Mouse (Mus musculus) monocyte, adult 2 months (primary cell): ENCODE data around the gene Gm5105.

Experiments
- DNase-seq, 2 experiments: peaks; one replicate each; pipeline ENCODE4 v3.0.0; 2022; ENCODE audit warnings: low spot score in 2 of 2, low read depth in 1 of 2

Gm5105 gene

DNA sequence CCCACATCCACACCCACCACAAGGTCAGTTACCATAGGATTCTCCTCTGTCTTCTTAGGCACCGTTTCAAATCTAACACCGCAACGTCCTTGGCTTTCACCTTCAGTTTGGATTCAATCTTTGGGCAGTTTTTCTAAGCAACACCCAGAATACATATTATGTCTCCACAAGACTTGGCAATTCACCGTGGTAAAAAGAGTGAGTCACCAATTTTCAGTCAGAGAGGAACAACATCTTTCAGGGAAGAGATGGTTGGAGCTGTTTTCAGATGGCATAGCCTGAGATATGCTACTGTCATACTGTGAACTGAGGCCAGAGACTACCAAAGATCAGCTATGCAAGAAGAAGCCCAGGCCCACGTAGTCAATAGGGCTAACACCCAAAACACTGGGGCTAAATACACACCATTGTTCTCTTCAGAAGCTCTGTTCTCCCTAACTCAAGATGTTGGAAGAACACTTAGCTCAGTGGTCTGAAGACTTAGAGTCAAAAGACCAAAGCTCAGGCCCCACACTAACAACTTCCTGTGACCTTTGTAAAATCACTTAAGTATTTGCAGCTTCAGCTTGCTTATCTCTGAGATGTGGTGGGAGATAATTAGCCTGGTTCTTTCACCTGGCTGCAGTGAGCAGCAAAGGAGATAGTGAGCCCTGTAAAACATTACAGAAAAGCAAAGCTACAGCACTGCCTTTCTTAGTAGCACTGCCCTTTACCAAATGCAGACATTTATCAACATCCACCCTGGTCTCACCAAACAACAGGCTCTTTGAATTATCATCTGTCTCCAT is 39.4 kb downstream of the Gm5105 start:
- no peak for DNase-seq

DNA sequence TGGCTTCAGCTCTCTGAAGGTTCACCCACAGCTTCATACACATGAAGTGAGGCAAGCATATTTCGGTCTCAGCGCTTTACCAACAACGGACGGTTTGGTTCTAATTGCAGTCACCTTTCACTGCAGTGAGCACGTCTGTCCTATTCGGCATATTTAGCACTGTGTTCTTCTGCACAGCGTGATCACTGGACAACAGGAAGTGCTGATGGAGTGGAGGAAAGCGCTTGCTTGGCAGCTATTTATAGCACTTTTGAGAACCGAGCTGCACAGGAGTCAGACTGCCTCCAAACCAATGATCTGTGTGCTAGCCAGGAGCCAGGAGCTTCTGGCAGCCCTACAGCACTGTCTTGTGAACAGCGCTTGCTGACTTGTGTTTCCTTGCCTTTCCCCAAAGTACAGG is 40.9 kb downstream of the Gm5105 start:
- no peak for DNase-seq

DNA sequence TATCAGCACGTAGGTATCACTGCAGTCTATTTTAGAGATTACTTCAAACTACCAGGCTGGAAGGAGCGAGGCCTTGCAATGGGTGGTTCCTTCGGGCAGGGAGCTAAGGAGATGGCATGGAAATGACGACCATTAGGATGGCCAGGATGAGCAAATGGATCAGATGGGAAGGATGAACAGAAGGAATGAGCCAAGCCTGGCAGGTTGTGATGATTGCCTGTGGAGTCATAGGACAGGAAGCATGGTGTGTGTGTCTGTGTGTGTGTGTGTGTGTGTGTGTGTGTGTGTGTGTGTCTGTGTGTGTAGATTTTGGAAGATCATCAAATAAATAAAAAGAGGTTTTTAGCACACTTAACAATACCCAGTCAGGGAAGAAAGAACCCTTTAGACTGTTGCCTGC is 44.5 kb downstream of the Gm5105 start:
- DNase-seq = no peak

DNA sequence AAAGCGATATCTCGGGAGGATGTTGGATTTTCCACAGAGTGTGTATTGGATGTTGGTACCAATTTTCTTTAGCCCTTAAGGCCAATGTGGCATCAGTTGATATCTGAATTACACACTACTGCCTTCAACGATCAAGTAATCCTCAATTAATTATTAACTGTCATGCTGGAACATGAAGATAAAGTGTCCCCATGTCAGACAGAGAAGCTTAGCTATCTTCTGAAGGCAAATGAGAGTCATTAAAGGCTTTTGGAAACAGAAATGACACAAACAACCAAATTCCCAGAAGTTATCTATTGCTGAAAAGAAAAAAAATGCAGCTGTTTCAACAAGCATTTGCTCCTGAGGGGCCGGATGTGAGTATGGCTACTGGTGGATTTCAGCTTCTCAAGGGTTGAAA is 45.2 kb downstream of the Gm5105 start:
- DNase-seq = no peak

DNA sequence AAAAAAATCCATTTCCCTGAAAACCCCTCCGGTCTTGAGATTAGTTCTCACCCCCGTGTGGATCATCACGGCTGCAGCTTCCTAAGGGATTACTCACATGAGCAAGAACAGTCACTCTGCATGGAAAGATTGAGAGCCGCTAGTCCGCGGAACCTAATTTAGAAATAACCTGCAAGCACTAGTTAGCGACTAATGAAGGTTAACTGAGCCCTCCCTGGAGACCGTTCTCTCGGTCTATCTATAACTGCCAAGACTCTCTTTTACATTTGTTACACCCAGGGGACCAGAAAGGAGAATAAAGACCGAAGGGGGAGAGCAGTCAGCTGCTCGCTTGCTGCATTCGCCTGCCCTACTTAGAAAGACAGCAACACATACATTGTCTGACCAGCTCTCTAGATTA is 50.4 kb downstream of the Gm5105 start:
- DNase-seq = no peak

DNA sequence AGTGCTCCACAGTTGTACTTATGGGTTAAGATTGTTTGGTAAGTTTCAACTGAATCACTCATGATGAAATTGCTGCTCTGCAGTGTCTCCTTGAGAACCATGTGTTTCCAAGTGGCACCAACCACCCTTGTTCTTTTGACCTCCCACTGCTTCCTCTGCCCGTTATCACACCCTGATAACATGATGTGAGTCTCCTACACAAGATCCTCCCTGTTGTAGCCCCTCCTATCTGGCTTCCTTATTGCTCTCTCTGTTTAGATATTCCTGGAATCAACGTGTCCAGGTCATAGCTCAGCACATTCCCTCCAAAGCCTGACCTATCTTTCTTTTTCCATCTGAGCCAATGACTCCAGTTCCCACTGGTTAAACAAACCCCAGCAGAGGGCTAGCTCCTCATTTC is 52.5 kb downstream of the Gm5105 start:
- DNase-seq = no peak

DNA sequence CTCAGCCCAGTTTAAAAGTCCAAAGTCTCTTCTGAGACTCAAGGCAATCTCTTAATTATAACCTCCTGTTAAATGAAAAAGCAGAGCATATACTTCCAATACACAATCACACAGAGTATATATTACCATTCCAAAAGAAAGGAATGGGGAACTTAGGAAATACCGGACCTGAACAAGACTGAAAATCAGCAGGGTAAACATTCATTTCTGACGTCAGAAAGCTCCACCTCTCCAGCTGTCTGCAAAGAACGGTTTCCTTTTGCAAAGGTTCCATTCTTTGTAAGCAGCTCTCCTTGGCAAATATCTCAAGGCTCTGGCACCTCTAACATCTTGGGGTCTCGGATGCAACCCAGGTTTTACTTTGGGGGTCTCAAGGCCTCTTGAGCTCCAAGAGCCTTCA is 54.8 kb downstream of the Gm5105 start:
- no peak for DNase-seq

DNA sequence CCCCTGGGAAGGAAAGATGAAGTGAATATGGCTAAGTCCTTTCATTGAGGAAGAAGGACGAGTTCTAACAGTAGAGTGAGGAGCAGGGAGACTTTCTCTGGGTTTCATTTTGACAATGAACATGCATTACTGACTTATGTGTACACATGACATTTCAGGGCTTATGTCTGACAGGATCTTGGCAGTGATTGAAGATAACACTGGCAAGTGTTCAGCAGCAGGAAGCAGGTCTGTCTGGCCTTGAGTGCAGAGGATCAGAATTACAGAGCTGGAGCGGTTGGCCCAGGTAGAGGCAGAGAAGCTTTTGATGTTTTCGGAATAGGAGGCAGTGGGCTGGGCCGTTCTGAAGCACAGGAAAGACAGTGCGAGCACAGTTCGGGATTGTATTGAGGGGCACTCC is 59.0 kb downstream of the Gm5105 start:
- no peak for DNase-seq

DNA sequence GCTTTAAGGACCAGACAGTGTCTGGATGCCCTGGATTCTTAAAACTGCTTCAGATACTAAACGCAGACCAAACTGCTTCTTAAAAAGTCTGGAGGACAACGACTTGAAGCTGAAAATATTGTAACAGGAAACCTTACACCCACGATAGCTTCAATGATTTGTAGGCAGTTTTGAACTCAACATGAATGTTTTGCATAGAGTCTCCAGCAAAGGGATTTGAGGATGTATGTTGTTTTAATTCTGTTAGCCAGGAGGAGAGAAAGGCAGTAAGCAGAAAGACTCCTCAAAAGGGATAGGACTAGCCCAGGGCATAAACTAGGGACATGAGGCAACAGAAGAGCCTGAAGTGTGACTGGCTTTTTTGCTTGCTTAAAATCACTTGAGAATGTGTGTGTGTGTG is 60.3 kb downstream of the Gm5105 start:
- DNase-seq = no peak

DNA sequence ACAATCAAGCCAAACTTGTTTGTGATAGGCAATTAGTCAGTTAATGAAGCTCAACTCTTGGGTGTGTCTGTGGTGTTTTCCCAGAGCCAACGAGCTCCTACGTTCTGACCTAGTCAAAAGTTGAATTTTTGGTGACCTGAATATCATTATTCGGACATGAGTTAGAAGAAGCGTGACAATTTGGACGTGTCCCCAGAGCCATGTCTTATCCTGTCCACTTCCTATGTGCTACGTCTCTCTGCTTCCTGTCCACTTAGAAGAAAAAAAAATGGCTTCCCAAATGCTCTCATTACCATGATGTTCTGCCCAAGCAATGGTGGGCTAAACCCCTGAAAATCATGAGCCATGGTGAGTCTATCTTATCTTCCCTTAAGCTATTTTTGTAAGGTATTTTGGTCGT is 63.9 kb downstream of the Gm5105 start:
- DNase-seq = no peak

DNA sequence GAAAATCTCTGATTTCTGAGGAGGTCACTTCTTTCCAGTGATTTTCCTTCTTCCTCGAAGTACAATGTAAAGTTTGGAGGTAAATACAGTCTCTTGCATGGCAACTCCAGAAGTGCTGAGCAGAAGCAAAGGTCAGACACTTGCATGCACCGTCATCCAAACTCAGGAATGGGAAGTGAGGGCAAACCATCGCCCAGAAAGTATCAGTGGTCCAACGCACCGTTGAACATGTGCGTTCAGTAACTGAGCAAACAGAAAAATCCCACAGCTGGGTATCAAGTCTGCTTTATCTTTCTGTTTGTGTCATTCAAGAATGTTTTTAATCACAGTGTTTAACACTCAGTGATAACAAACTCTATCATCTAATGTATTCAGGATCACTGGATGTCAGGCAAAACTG is 64.6 kb downstream of the Gm5105 start:
- DNase-seq = no peak

DNA sequence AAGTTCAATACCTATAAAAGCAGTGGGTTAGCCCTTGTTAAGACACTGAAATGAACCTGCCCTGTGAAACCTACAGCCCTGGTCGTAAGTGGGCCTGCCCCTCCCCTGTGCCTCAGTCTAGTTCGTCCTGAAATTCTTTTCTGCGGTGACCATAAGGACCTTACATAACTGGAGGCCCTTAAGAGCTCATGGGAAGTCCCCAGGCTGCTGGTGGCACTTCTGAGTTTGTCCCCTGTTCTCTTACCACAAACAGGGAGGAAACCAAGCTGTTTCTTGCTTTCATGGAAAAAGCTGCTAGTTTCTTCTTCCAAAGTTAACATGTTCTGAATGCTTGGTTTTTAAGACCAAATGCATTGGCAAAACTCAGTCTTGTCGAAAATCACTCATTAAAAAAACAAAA is 65.3 kb downstream of the Gm5105 start:
- DNase-seq = no peak

DNA sequence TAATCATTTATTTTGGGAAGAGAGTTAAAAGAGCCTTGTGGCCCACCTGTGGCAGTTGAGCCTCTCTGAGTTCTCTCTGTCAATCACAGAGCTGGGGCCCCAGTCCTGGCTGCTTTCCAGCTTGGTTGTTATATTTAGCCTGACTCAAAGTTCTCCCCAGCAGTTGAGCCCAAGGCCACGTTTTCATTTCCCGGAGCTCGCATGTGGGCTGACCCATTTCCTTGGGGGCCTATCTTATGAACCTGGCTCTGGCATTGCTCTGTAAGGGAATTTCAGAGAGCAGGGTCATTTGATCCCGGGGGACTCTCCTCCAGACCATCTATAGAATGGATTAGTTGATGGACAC is 66.5 kb downstream of the Gm5105 start:
- DNase-seq = no peak

DNA sequence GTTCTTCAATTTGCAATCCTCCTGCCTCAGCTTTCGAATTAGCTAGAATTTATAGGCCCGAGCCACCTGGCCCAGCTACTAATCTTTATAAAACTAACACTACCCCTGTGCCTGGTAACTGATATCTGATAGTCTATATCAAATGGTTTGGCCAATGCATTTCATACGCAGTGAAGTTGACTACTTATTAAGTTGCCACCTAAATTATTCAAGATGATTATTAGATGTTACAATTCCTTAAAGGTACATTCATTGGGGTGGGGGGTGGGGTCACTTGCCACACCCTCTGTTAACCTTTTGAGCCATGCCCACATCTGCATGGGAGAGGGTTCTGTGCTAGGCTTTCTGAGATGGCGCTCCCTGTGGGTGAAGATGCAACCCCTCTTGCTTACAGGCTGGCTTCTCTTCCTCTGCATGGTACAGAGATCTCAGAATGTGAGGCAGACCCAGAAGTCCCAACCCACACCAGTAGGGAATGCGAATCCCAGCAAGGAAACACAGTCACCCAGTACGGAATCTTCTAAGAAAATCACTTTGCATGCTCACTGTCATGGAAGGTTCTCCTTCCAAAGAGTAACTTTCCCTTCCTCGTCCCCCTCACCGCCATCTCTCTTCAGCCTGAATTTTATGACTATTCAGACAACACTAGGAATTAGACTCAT is 67.0 kb downstream of the Gm5105 start:
- no peak for DNase-seq

DNA sequence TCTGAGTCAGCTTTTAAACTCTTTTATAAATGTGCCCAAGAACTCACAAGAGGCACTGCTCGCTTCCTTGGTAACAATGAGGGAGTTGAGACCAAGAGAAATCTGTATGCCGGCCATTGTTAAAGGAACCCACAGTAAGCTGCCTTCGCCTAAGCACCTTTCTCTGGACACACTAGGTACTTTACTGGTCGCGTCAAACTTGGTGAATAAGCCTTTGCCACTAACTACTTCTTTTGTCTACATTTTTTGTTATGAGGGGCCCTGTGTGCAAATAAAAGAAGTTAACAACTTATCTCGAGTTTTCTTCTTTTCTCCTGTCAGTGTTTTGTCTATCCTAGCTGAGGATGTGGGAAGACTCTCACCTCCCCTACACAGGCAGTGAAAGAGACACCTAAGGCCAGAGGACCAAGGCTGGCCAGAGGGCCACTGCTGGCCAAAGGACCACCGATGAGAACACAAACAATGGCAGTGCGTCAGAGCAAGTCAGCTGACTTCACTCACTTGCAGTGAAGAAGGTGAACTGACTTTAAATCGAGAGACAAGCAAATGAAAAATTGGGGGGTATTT is 67.9 kb downstream of the Gm5105 start:
- DNase-seq = no peak
